Mouse (Mus musculus): ENCODE measurements around the gene Tlr4. TPM values are rescaled to one million over a fixed set of nuclear protein-coding genes. Genes with fewer than 3 reads are reported as not detected.

The Tlr4 gene
- polyA plus RNA-seq (2016; fragmentation: Nextera tagmentation; extraction: Ambion mirVana), result 0.96 and 1.4 TPM in 2 replicates

- no peaks in the 10 kb centered on the region for H3K9me3 ChIP-seq (replicated peaks)
- no peak within 1 kb of the TSS for H3K9ac ChIP-seq
- H3K36me3 ChIP-seq, result no peaks in the 10 kb centered on the region
- H3K27me3 ChIP-seq, result no peaks in the 10 kb centered on the region
- 71% methylated on average over 11 of the region's 11 CpGs for WGBS
- H3K27ac ChIP-seq, result no peak within 1 kb of the TSS
- H3K4me1 ChIP-seq, result no peaks in the 10 kb centered on the region
- ATAC-seq (ENCODE audit: low FRiP score), result no peak
- H3K4me2 ChIP-seq (replicated peaks), result peak within 1 kb of the TSS; percentile 6; the same call in 1 of the 2 replicates
- no peak within 1 kb of the TSS for H3K4me3 ChIP-seq
These were observed at the start of gene Tlr4 for GRCm38 (mm10) chr4:66827463-66828162. Gene Tlr4 (plus strand): TSS chr4:66827584.

- no peak for ATAC-seq (ENCODE audit: low FRiP score)
These were observed 33.1 kb upstream of the Tlr4 start for GRCm38 (mm10) chr4:66794283-66794682.

GRCm38 (mm10) chr4:66796683-66797082 lies 30.7 kb upstream of the Tlr4 start:
- H3K9ac ChIP-seq, result no peak overlapping the region
- ATAC-seq (ENCODE audit: low FRiP score), result no peak
- H3K9me3 ChIP-seq (replicated peaks), result no peaks in the 10 kb centered on the region
- H3K27ac ChIP-seq, result no peak overlapping the region
- no peaks in the 10 kb centered on the region for H3K36me3 ChIP-seq
- H3K4me3 ChIP-seq, result no peak overlapping the region
- H3K27me3 ChIP-seq, result no peaks in the 10 kb centered on the region
- no peak overlapping the region for H3K4me2 ChIP-seq (replicated peaks)
- H3K4me1 ChIP-seq, result no peaks in the 10 kb centered on the region
- WGBS, result 99% methylated on average over 2 of the region's 2 CpGs

More at GRCm38 (mm10) chr4:66794283-66794682, 33.1 kb upstream of the Tlr4 start:
- H3K9ac ChIP-seq, result no peak overlapping the region
- no peaks in the 10 kb centered on the region for H3K36me3 ChIP-seq
- no peaks in the 10 kb centered on the region for H3K27me3 ChIP-seq
- no peaks in the 10 kb centered on the region for H3K9me3 ChIP-seq (replicated peaks)
- H3K4me3 ChIP-seq, result no peak overlapping the region
- no peak overlapping the region for H3K4me2 ChIP-seq (replicated peaks)
- H3K4me1 ChIP-seq, result no peaks in the 10 kb centered on the region
- no peak overlapping the region for H3K27ac ChIP-seq
- WGBS, result 95% methylated on average over 2 of the region's 2 CpGs

- Histone ChIP-seq H3K4me1 (no peaks in the 10 kb centered on the region), H3K36me3 (no peaks in the 10 kb centered on the region), H3K4me3 (no peak overlapping the region), H3K27me3 (no peaks in the 10 kb centered on the region), H3K4me2 (replicated peaks) (no peak overlapping the region), H3K9me3 (replicated peaks) (no peaks in the 10 kb centered on the region), H3K9ac (no peak overlapping the region), H3K27ac (no peak overlapping the region)
- ATAC-seq (ENCODE audit: low FRiP score), result no peak
- WGBS, result 82% methylated on average over 4 of the region's 4 CpGs
These were observed 22.7 kb upstream of the Tlr4 start for GRCm38 (mm10) chr4:66804552-66805301.

GRCm38 (mm10) chr4:66805747-66806146 lies 21.6 kb upstream of the Tlr4 start:
- no peak for ATAC-seq (ENCODE audit: low FRiP score)
- Histone ChIP-seq H3K27ac (no peak overlapping the region), H3K4me1 (no peaks in the 10 kb centered on the region), H3K4me2 (replicated peaks) (no peak overlapping the region), H3K4me3 (no peak overlapping the region), H3K36me3 (no peaks in the 10 kb centered on the region), H3K27me3 (no peaks in the 10 kb centered on the region), H3K9me3 (replicated peaks) (no peaks in the 10 kb centered on the region), H3K9ac (no peak overlapping the region)

GRCm38 (mm10) chr4:66816364-66817026 lies 10.9 kb upstream of the Tlr4 start:
- WGBS, result 83% methylated on average over 3 of the region's 3 CpGs
- Histone ChIP-seq H3K4me2 (replicated peaks) (no peak overlapping the region), H3K36me3 (no peaks in the 10 kb centered on the region), H3K9ac (no peak overlapping the region), H3K4me1 (no peaks in the 10 kb centered on the region), H3K9me3 (replicated peaks) (no peaks in the 10 kb centered on the region), H3K4me3 (no peak overlapping the region), H3K27ac (no peak overlapping the region), H3K27me3 (no peaks in the 10 kb centered on the region)
- ATAC-seq (ENCODE audit: low FRiP score), result no peak

- Histone ChIP-seq H3K36me3 (no peaks in the 10 kb centered on the region), H3K4me1 (no peaks in the 10 kb centered on the region), H3K27ac (no peak overlapping the region), H3K4me3 (no peak overlapping the region), H3K27me3 (no peaks in the 10 kb centered on the region), H3K4me2 (replicated peaks) (no peak overlapping the region), H3K9ac (no peak overlapping the region), H3K9me3 (replicated peaks) (no peaks in the 10 kb centered on the region)
- whole genome bisulfite sequencing, result 64% methylated on average over 2 of the region's 2 CpGs
- no peak for ATAC-seq (ENCODE audit: low FRiP score)
These were observed 6.2 kb upstream of the Tlr4 start for GRCm38 (mm10) chr4:66821171-66821570.

- no peak overlapping the region for H3K4me2 ChIP-seq (replicated peaks)
- no peaks in the 10 kb centered on the region for H3K27me3 ChIP-seq
- 89% methylated on average over 3 of the region's 3 CpGs for WGBS
- no peaks in the 10 kb centered on the region for H3K9me3 ChIP-seq (replicated peaks)
- H3K36me3 ChIP-seq, result no peaks in the 10 kb centered on the region
- no peak overlapping the region for H3K4me3 ChIP-seq
- no peaks in the 10 kb centered on the region for H3K4me1 ChIP-seq
- H3K9ac ChIP-seq, result no peak overlapping the region
- H3K27ac ChIP-seq, result no peak overlapping the region
- ATAC-seq (ENCODE audit: low FRiP score), result no peak
These were observed 5.6 kb upstream of the Tlr4 start for GRCm38 (mm10) chr4:66821764-66822163.

GRCm38 (mm10) chr4:66828163-66828668 lies 832 bp downstream of the Tlr4 start:
- peak overlapping the region; percentile 6; the same call in 1 of the 2 replicates for H3K4me2 ChIP-seq (replicated peaks)
- no peaks in the 10 kb centered on the region for H3K36me3 ChIP-seq

GRCm38 (mm10) chr4:66828686-66829085 lies 1.3 kb downstream of the Tlr4 start:
- Histone ChIP-seq H3K4me2 (replicated peaks) (no peak overlapping the region), H3K9me3 (replicated peaks) (no peaks in the 10 kb centered on the region), H3K27me3 (no peaks in the 10 kb centered on the region), H3K36me3 (no peaks in the 10 kb centered on the region), H3K27ac (no peak overlapping the region), H3K4me3 (no peak overlapping the region), H3K4me1 (no peaks in the 10 kb centered on the region), H3K9ac (no peak overlapping the region)
- 42% methylated on average over 5 of the region's 5 CpGs for WGBS
- no peak for ATAC-seq (ENCODE audit: low FRiP score)

More at GRCm38 (mm10) chr4:66828163-66828668, 832 bp downstream of the Tlr4 start:
- Histone ChIP-seq H3K27ac (no peak overlapping the region), H3K4me1 (no peaks in the 10 kb centered on the region), H3K4me3 (no peak overlapping the region), H3K9ac (no peak overlapping the region), H3K27me3 (no peaks in the 10 kb centered on the region), H3K9me3 (replicated peaks) (no peaks in the 10 kb centered on the region)
- ATAC-seq (ENCODE audit: low FRiP score), result no peak
- 75% methylated on average over 6 of the region's 6 CpGs for WGBS

GRCm38 (mm10) chr4:66838071-66838470 lies 10.7 kb downstream of the Tlr4 start:
- Histone ChIP-seq H3K27ac (no peak overlapping the region), H3K36me3 (no peaks in the 10 kb centered on the region), H3K4me3 (no peak overlapping the region), H3K4me1 (no peaks in the 10 kb centered on the region), H3K27me3 (no peaks in the 10 kb centered on the region), H3K9me3 (replicated peaks) (no peaks in the 10 kb centered on the region), H3K9ac (no peak overlapping the region), H3K4me2 (replicated peaks) (no peak overlapping the region)
- WGBS, result 89% methylated on average over 2 of the region's 2 CpGs
- ATAC-seq (ENCODE audit: low FRiP score), result no peak

- no peak for ATAC-seq (ENCODE audit: low FRiP score)
- Histone ChIP-seq H3K4me2 (replicated peaks) (no peak overlapping the region), H3K4me1 (no peaks in the 10 kb centered on the region), H3K9ac (no peak overlapping the region), H3K4me3 (no peak overlapping the region), H3K27ac (no peak overlapping the region), H3K27me3 (no peaks in the 10 kb centered on the region), H3K9me3 (replicated peaks) (no peaks in the 10 kb centered on the region), H3K36me3 (no peaks in the 10 kb centered on the region)
- 75% methylated on average over 1 of the region's 1 CpGs for WGBS
These were observed 15.9 kb downstream of the Tlr4 start for GRCm38 (mm10) chr4:66843255-66843654.
